Mouse (Mus musculus) left cerebral cortex, postnatal 14 days (tissue): ENCODE results near the gene Copz1. TPM values are rescaled to one million over a fixed set of nuclear protein-coding genes. Genes with fewer than 3 reads are reported as not detected.

Source experiments
- microRNA-seq, 2 experiments: library from miRNA; unstranded; fragments of <30 nt; microRNA quantifications; one replicate each; pipeline ENCODE4 v1.2.0; 2022
- total RNA-seq, 2 experiments: library from RNA; stranded (reverse); gene quantifications; 2 replicates each; pipeline ENCODE4 v1.2.3; 2021

Gene Copz1
- total RNA-seq, 2 experiments from 2014 or later = 107 to 114 TPM

Small RNA genes within 50 kb of the gene (microRNA-seq; reads per million reads assigned to microRNA genes)
- gene Mir148b = 99.6 to 114 reads per million in 2 experiments

Other genes with a start within 250 kb of the Copz1 start
- 10 to 100 TPM; 16.2 to 17.4 TPM for gene Smug1, start 105.6 kb upstream of the Copz1 start, total RNA-seq
- gene Cbx5, start 32.9 kb upstream of the Copz1 start, total RNA-seq = 100 to 1,000 TPM; 152 to 162 TPM
- gene Hnrnpa1, start 32.3 kb upstream of the Copz1 start, total RNA-seq = 100 to 1,000 TPM; 236 to 247 TPM
- not detected for gene Nfe2, start 14.3 kb upstream of the Copz1 start, total RNA-seq
- 1 to 10 TPM; 1.0 to 1.1 TPM for gene Gpr84, start 37.9 kb downstream of the Copz1 start, total RNA-seq
- gene Zfp385a, start 67.4 kb downstream of the Copz1 start, total RNA-seq = 10 to 100 TPM; 59.8 to 63.2 TPM
- 1 to 10 TPM; 5.1 to 6.1 TPM for gene Itga5, start 94.0 kb downstream of the Copz1 start, total RNA-seq
- gene Gtsf1, start 157.8 kb downstream of the Copz1 start, total RNA-seq = under 1 TPM in 1 of 2 experiments, not detected in 1; 0.55 TPM
- gene Gtsf2, start 175.8 kb downstream of the Copz1 start, total RNA-seq = not detected
- gene Nckap1l, start 181.1 kb downstream of the Copz1 start, total RNA-seq = 10 to 100 TPM; 11.0 to 11.8 TPM
- gene Pde1b, start 230.3 kb downstream of the Copz1 start, total RNA-seq = 100 to 1,000 TPM in 1 of 2 experiments, 10 to 100 TPM in 1; 94.8 to 109 TPM